Mouse (Mus musculus) kidney, embryonic 14.5 days (tissue): ENCODE results near the gene Itgb2. TPM values are rescaled to one million over a fixed set of nuclear protein-coding genes. Genes with fewer than 3 reads are reported as not detected.

Experiments used
- ATAC-seq: fragments of 200-750 bp; cut with Nextera tagmentation; 2 replicates; pipeline ENCODE4 v1.8.0; 2017; ENCODE audit warnings: moderate number of reproducible peaks, mild to moderate bottlenecking, moderate TSS enrichment, moderate library complexity; ENCODE audit not compliant: low FRiP score, low TSS enrichment
- H3K27ac ChIP-seq: fragments of 300-500 bp; sonication (generic); 2 replicates; pipeline ENCODE4 v1.5.1; 2014; ENCODE audit warnings: low read depth, mild to moderate bottlenecking, low read length, moderate library complexity, mixed read lengths
- H3K27me3 ChIP-seq: fragments of 300-500 bp; sonication (generic); 2 replicates; pipeline ENCODE4 v1.6.1; 2014; ENCODE audit warnings: mild to moderate bottlenecking, low read length; ENCODE audit not compliant: control insufficient read depth, insufficient read depth
- H3K36me3 ChIP-seq: fragments of 300-500 bp; sonication (generic); 2 replicates; pipeline ENCODE4 v1.6.1; 2014; ENCODE audit warnings: low read length, mixed read lengths; ENCODE audit not compliant: control insufficient read depth, insufficient read depth
- H3K4me1 ChIP-seq: fragments of 300-500 bp; sonication (generic); 2 replicates; pipeline ENCODE4 v1.6.1; 2014; ENCODE audit warnings: low read length, mixed read lengths; ENCODE audit not compliant: control insufficient read depth, insufficient read depth
- H3K4me2 ChIP-seq: fragments of 300-500 bp; sonication (generic); replicated peaks from 2 replicates; pipeline ENCODE4 v1.6.1; 2014; ENCODE audit warnings: low read depth, mild to moderate bottlenecking, low read length
- H3K4me3 ChIP-seq: fragments of 300-500 bp; sonication (generic); 2 replicates; pipeline ENCODE4 v1.5.1; 2014; ENCODE audit warnings: mild to moderate bottlenecking, low read length
- H3K9ac ChIP-seq: fragments of 300-500 bp; sonication (generic); 2 replicates; pipeline ENCODE4 v1.6.1; 2014; ENCODE audit warnings: low read depth, mild to moderate bottlenecking, low read length, moderate library complexity
- H3K9me3 ChIP-seq: fragments of 300-500 bp; sonication (generic); 2 replicates; pipeline ENCODE4 v1.6.1; 2016; ENCODE audit warnings: low read length; ENCODE audit not compliant: control insufficient read depth
- WGBS: fragments of 180-500 bp; shearing (Covaris S2); extraction: QIAGEN DNeasy Blood & Tissue Kit; methylation state at CpG from one replicate; pipeline ENCODE4 v1.1.7; 2014; 5-methylcytosine and 5-hydroxymethylcytosine counted together
- polyA plus RNA-seq: library from polyadenylated mRNA; unstranded; fragments of >200 nt; fragmentation: Nextera tagmentation; extraction: Ambion mirVana; gene quantifications from 2 replicates; pipeline ENCODE4 v1.2.1, GENCODE M21; 2014

Gene Itgb2
- polyA plus RNA-seq, 1 experiment from 2014 or later, result 1.1 TPM

DNA sequence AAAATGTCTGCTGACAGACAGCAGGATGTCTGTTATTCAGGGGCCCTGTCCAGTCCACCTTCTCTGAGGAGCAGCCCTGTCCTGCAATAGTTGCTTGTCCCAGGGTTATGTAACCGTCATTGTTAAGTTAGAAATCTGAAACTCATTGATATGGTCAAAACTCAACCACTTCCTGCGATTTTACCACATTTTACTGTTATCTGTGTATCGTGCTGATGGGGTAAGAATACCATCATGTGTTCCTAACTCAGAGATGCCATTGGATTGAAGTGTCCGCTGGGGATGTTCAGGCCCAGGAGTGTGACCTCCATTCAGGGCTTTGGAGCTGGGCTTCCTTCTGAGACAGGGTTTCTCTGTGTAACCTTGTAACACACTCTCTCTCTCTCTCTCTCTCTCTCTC lies 24.9 kb downstream of the Itgb2 start:
- H3K36me3 ChIP-seq, result no peaks in the 10 kb centered on the region
- H3K4me3 ChIP-seq, result no peak overlapping the region
- no peaks in the 10 kb centered on the region for H3K27me3 ChIP-seq
- ATAC-seq, result no peak
- H3K9ac ChIP-seq, result no peak overlapping the region
- no peak overlapping the region for H3K4me2 ChIP-seq
- 89% methylated on average over 4 of the region's 4 CpGs for WGBS
- no peaks in the 10 kb centered on the region for H3K4me1 ChIP-seq
- no peaks in the 10 kb centered on the region for H3K9me3 ChIP-seq
- no peak overlapping the region for H3K27ac ChIP-seq

DNA sequence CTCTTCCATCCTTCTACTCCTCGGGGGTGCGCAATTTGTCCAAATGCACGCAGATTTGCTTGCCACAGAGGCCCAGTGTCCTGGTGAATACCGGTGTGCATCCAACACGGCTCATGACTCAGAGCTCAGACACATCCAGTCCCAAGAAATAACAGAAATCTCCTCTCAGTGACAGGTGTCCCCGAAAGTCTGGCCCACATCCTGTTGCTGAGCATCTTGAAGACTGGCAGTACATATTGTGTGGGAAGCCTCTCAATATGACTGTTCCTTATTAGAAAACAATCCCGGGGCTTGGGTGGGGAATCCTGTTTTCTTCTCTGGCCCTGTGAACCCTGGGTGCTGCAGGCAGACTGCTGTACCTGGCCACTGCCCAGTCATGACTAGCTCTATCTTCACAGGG lies 26.6 kb downstream of the Itgb2 start:
- Histone ChIP-seq H3K9me3 (no peaks in the 10 kb centered on the region), H3K4me2 (no peak overlapping the region), H3K4me1 (no peaks in the 10 kb centered on the region), H3K9ac (no peak overlapping the region), H3K4me3 (no peak overlapping the region), H3K27ac (no peak overlapping the region), H3K36me3 (no peaks in the 10 kb centered on the region), H3K27me3 (no peaks in the 10 kb centered on the region)
- ATAC-seq, result no peak
- WGBS, result 91% methylated on average over 7 of the region's 7 CpGs

DNA sequence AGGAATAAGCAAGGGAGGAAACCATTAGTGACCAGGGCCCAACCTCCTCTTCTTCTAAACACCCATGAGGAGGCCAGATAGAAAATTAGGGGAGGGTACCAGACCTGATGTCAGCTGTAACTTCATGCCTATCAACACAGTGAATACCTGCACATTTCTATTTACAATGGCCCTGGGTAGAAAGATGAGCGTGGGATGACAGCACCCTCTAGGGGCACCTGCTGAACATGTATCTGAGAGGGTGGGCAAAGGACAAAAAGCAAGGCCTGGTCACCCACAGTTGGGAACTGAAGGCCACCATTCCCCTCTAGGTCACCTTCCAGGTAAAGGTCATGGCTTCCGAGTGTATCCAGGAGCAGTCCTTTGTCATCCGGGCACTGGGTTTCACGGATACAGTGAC lies 27.6 kb downstream of the Itgb2 start:
- Histone ChIP-seq H3K36me3 (no peaks in the 10 kb centered on the region), H3K9me3 (no peaks in the 10 kb centered on the region), H3K4me2 (no peak overlapping the region), H3K27me3 (no peaks in the 10 kb centered on the region), H3K9ac (no peak overlapping the region), H3K4me3 (no peak overlapping the region), H3K4me1 (no peaks in the 10 kb centered on the region), H3K27ac (no peak overlapping the region)
- WGBS, result 87% methylated on average over 4 of the region's 4 CpGs
- ATAC-seq, result no peak

DNA sequence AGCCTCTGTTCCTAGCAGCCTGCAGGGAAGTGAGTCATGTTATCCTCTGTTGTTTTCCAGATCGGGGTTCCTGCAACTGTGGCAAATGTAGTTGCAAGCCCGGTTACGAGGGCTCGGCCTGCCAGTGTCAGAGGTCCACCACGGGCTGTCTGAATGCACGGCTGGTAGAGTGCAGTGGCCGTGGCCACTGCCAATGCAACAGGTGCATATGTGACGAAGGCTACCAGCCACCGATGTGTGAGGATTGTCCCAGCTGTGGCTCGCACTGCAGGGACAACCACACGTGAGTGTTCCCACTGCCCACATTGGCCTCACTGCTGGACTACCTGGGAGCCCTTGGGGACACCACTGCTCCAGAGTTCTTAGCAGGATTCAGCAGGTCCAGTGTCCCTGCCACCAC lies 30.0 kb downstream of the Itgb2 start:
- H3K27me3 ChIP-seq, result no peaks in the 10 kb centered on the region
- no peak overlapping the region for H3K27ac ChIP-seq
- ATAC-seq, result no peak
- no peak overlapping the region for H3K4me2 ChIP-seq
- no peaks in the 10 kb centered on the region for H3K9me3 ChIP-seq
- H3K4me1 ChIP-seq, result no peaks in the 10 kb centered on the region
- H3K4me3 ChIP-seq, result no peak overlapping the region
- H3K9ac ChIP-seq, result no peak overlapping the region
- 88% methylated on average over 11 of the region's 11 CpGs for WGBS
- H3K36me3 ChIP-seq, result no peaks in the 10 kb centered on the region

DNA sequence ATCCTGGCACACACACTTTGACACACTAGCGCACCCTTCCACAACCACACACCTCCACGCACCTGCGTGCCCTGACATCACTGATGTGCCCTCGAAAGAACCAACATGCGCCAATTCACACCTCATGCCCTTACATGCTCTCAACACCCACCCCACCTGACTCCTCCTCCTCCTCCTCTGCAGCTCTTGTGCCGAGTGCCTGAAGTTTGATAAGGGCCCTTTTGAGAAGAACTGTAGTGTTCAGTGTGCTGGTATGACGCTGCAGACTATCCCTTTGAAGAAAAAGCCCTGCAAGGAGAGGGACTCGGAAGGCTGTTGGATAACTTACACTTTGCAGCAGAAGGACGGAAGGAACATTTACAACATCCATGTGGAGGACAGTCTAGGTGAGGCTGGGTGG lies 30.8 kb downstream of the Itgb2 start:
- Histone ChIP-seq H3K9me3 (no peaks in the 10 kb centered on the region), H3K4me1 (no peaks in the 10 kb centered on the region), H3K27ac (no peak overlapping the region), H3K9ac (no peak overlapping the region), H3K27me3 (no peaks in the 10 kb centered on the region), H3K4me2 (no peak overlapping the region), H3K36me3 (no peaks in the 10 kb centered on the region), H3K4me3 (no peak overlapping the region)
- WGBS, result 87% methylated on average over 9 of the region's 9 CpGs
- no peak for ATAC-seq

DNA sequence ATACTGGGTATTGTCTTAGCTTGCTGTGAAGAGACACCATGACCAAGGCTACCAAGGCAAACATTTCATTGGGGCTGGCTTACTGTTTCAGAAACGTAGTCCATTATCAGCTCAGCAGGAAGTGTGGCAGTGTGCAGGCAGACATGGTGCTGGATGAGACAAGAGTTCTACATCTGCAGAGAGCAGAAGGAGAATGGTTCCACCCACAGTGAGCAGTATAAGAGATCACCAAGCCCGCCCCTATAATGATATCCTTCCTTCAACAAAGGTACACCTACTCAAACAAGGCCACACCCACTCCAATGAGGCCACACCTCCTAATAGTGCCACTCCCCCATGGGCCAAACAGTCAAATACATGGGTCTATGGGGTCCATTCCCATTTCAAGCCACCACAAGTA lies 31.5 kb downstream of the Itgb2 start:
- Histone ChIP-seq H3K4me3 (no peak overlapping the region), H3K27ac (no peak overlapping the region), H3K9ac (no peak overlapping the region), H3K27me3 (no peaks in the 10 kb centered on the region), H3K4me1 (no peaks in the 10 kb centered on the region), H3K4me2 (no peak overlapping the region), H3K9me3 (no peaks in the 10 kb centered on the region), H3K36me3 (no peaks in the 10 kb centered on the region)
- WGBS, result 77% methylated on average over 2 of the region's 2 CpGs
- ATAC-seq, result no peak

DNA sequence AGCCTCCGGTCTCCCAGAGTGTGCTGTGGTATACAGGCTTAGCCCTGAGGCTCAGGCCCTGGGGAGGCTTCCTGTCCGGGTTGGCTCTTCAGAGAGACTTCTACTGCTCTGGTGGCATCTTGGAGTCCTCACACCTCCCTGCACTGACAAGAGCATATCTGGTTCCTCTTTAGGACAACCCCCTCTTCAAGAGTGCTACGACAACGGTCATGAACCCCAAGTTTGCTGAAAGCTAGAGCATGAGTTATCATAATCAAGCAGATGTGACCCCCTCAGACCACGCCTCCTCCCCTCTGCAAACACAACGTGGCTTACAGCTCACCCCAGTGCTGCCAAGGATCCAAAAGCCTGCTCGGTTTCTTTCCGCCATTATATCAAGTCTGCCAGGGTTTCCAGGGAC lies 35.0 kb downstream of the Itgb2 start:
- no peaks in the 10 kb centered on the region for H3K36me3 ChIP-seq
- H3K4me2 ChIP-seq, result no peak overlapping the region
- no peak overlapping the region for H3K9ac ChIP-seq
- no peak overlapping the region for H3K27ac ChIP-seq
- no peak for ATAC-seq
- H3K4me1 ChIP-seq, result 0 out of 2 replicates have a peak, but pooled peaks cover 5% of the 10 kb centered on the region
- no peaks in the 10 kb centered on the region for H3K27me3 ChIP-seq
- H3K9me3 ChIP-seq, result no peaks in the 10 kb centered on the region
- WGBS, result 81% methylated on average over 8 of the region's 8 CpGs
- H3K4me3 ChIP-seq, result no peak overlapping the region

DNA sequence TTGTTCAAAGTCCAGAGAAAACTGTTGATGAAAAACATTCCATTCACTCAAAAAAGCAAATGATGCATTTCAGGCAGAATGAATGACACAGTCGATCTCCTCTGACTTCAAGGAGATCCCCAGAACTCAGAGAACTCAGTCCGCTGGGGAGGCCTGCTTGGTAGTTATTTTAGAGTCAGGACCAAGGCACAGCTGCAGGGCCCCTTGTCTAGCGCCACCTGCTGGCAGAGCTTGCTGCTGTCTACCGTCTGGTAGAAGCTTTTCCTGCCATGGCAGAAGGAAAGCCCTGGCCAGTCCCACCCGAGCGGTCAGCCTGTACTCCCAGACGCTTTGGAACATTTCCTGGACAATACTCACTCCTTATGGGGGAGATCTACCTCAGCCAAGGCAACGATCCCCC lies 36.6 kb downstream of the Itgb2 start:
- H3K9me3 ChIP-seq, result no peaks in the 10 kb centered on the region
- no peak overlapping the region for H3K4me2 ChIP-seq
- no peak overlapping the region for H3K4me3 ChIP-seq
- WGBS, result 42% methylated on average over 8 of the region's 8 CpGs
- no peak for ATAC-seq
- no peaks in the 10 kb centered on the region for H3K27me3 ChIP-seq
- H3K36me3 ChIP-seq, result no peaks in the 10 kb centered on the region
- H3K4me1 ChIP-seq, result 0 out of 2 replicates have a peak, but pooled peaks cover 5% of the 10 kb centered on the region
- no peak overlapping the region for H3K9ac ChIP-seq
- H3K27ac ChIP-seq, result no peak overlapping the region

DNA sequence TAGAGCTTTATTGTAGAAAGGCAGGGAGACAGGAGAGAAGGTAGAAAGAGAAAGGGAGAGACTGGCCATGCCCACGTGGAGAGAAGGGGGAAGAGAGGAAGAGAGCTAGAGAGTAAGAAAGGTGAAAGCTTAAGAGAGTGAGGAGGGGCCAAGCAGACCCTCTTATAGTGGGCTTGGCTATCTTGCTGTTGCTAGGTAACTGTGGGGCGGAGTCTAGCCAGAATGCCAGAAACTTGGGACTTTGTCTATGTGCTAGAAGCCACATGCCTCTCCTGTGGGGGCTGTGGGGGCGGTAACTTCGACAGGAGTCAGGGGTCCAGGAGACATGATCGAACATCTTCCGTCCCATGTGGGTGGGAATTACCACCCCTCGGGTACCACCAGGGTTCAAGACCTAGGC lies 39.4 kb downstream of the Itgb2 start:
- Histone ChIP-seq H3K4me2 (no peak overlapping the region), H3K27ac (no peak overlapping the region), H3K4me1 (0 out of 2 replicates have a peak, but pooled peaks cover 5% of the 10 kb centered on the region), H3K9ac (no peak overlapping the region), H3K9me3 (no peaks in the 10 kb centered on the region), H3K4me3 (no peak overlapping the region), H3K36me3 (no peaks in the 10 kb centered on the region), H3K27me3 (no peaks in the 10 kb centered on the region)
- no peak for ATAC-seq
- 44% methylated on average over 7 of the region's 7 CpGs for WGBS
